Mouse (Mus musculus): ENCODE data around the gene Usp29. TPM values are rescaled to one million over a fixed set of nuclear protein-coding genes. Genes with fewer than 3 reads are reported as not detected.

Usp29 gene
- polyA plus RNA-seq, 1 experiment from 2014 or later = 9.3 TPM

GRCm38 (mm10) chr7:6849495-6849894 lies 119.1 kb downstream of the Usp29 start:
- peaks cover 10% of the 10 kb centered on the region for H3K4me1 ChIP-seq (ENCODE audit: control insufficient read depth, insufficient read depth, low read length)
- ATAC-seq (ENCODE audit: low FRiP score, low TSS enrichment) = peak; percentile 91
- H3K36me3 ChIP-seq (ENCODE audit: control insufficient read depth, insufficient read depth, low read length) = no peaks in the 10 kb centered on the region
- H3K27me3 ChIP-seq (ENCODE audit: control insufficient read depth, insufficient read depth, low read length) = no peaks in the 10 kb centered on the region
- 27% methylated on average over 3 of the region's 3 CpGs for WGBS
- no peak overlapping the region; the same call in 1 of the 2 replicates for H3K27ac ChIP-seq (ENCODE audit: low read depth, low read length)
- no peak overlapping the region for H3K4me2 ChIP-seq (replicated peaks; ENCODE audit: low read depth, low read length)
- no peaks in the 10 kb centered on the region for H3K9me3 ChIP-seq (ENCODE audit: control insufficient read depth, low read length)
- H3K4me3 ChIP-seq (ENCODE audit: low read length) = no peak overlapping the region
- no peak overlapping the region for H3K9ac ChIP-seq (ENCODE audit: low read depth, low read length)

GRCm38 (mm10) chr7:6850321-6850720 lies 119.9 kb downstream of the Usp29 start:
- no peak for ATAC-seq (ENCODE audit: low FRiP score, low TSS enrichment)
- 42% methylated on average over 3 of the region's 3 CpGs for WGBS

GRCm38 (mm10) chr7:6851256-6851655 lies 120.9 kb downstream of the Usp29 start:
- Histone ChIP-seq H3K36me3 (ENCODE audit: control insufficient read depth, insufficient read depth, low read length) (no peaks in the 10 kb centered on the region), H3K9me3 (ENCODE audit: control insufficient read depth, low read length) (no peaks in the 10 kb centered on the region), H3K27ac (ENCODE audit: low read depth, low read length) (peak overlapping the region; percentile 56), H3K9ac (ENCODE audit: low read depth, low read length) (no peak overlapping the region), H3K4me1 (ENCODE audit: control insufficient read depth, insufficient read depth, low read length) (peaks cover 14% of the 10 kb centered on the region), H3K27me3 (ENCODE audit: control insufficient read depth, insufficient read depth, low read length) (no peaks in the 10 kb centered on the region), H3K4me2 (replicated peaks; ENCODE audit: low read depth, low read length) (no peak overlapping the region), H3K4me3 (ENCODE audit: low read length) (no peak overlapping the region)
- no peak for ATAC-seq (ENCODE audit: low FRiP score, low TSS enrichment)
- WGBS = 77% methylated on average over 6 of the region's 6 CpGs

More at GRCm38 (mm10) chr7:6850321-6850720, 119.9 kb downstream of the Usp29 start:
- Histone ChIP-seq H3K9ac (ENCODE audit: low read depth, low read length) (no peak overlapping the region), H3K27ac (ENCODE audit: low read depth, low read length) (no peak overlapping the region), H3K4me3 (ENCODE audit: low read length) (no peak overlapping the region), H3K27me3 (ENCODE audit: control insufficient read depth, insufficient read depth, low read length) (no peaks in the 10 kb centered on the region), H3K4me1 (ENCODE audit: control insufficient read depth, insufficient read depth, low read length) (peaks cover 10% of the 10 kb centered on the region), H3K9me3 (ENCODE audit: control insufficient read depth, low read length) (no peaks in the 10 kb centered on the region), H3K4me2 (replicated peaks; ENCODE audit: low read depth, low read length) (no peak overlapping the region), H3K36me3 (ENCODE audit: control insufficient read depth, insufficient read depth, low read length) (no peaks in the 10 kb centered on the region)

GRCm38 (mm10) chr7:6851717-6852503 lies 121.5 kb downstream of the Usp29 start:
- no peaks in the 10 kb centered on the region for H3K36me3 ChIP-seq (ENCODE audit: control insufficient read depth, insufficient read depth, low read length)
- no peak overlapping the region for H3K4me2 ChIP-seq (replicated peaks; ENCODE audit: low read depth, low read length)
- no peaks in the 10 kb centered on the region for H3K9me3 ChIP-seq (ENCODE audit: control insufficient read depth, low read length)
- 22% methylated on average over 5 of the region's 5 CpGs for WGBS
- H3K4me3 ChIP-seq (ENCODE audit: low read length) = no peak overlapping the region
- peak; percentile 87 for ATAC-seq (ENCODE audit: low FRiP score, low TSS enrichment)
- H3K27me3 ChIP-seq (ENCODE audit: control insufficient read depth, insufficient read depth, low read length) = no peaks in the 10 kb centered on the region
- peaks cover 14% of the 10 kb centered on the region for H3K4me1 ChIP-seq (ENCODE audit: control insufficient read depth, insufficient read depth, low read length)
- no peak overlapping the region for H3K9ac ChIP-seq (ENCODE audit: low read depth, low read length)
- H3K27ac ChIP-seq (ENCODE audit: low read depth, low read length) = peak overlapping the region; percentile 56

- whole genome bisulfite sequencing = 29% methylated on average over 10 of the region's 10 CpGs
- H3K9me3 ChIP-seq (ENCODE audit: control insufficient read depth, low read length) = no peaks in the 10 kb centered on the region
- H3K4me2 ChIP-seq (replicated peaks; ENCODE audit: low read depth, low read length) = no peak overlapping the region
- H3K4me3 ChIP-seq (ENCODE audit: low read length) = no peak overlapping the region
- H3K27ac ChIP-seq (ENCODE audit: low read depth, low read length) = no peak overlapping the region
- peaks cover 39% of the 10 kb centered on the region for H3K4me1 ChIP-seq (ENCODE audit: control insufficient read depth, insufficient read depth, low read length)
- no peaks in the 10 kb centered on the region for H3K36me3 ChIP-seq (ENCODE audit: control insufficient read depth, insufficient read depth, low read length)
- ATAC-seq (ENCODE audit: low FRiP score, low TSS enrichment) = no peak
- no peak overlapping the region for H3K9ac ChIP-seq (ENCODE audit: low read depth, low read length)
- no peaks in the 10 kb centered on the region for H3K27me3 ChIP-seq (ENCODE audit: control insufficient read depth, insufficient read depth, low read length)
Observed at GRCm38 (mm10) chr7:6855613-6856405, 125.4 kb downstream of the Usp29 start.

GRCm38 (mm10) chr7:6858694-6859270 lies 128.4 kb downstream of the Usp29 start:
- no peak overlapping the region for H3K9ac ChIP-seq (ENCODE audit: low read depth, low read length)
- no peaks in the 10 kb centered on the region for H3K9me3 ChIP-seq (ENCODE audit: control insufficient read depth, low read length)
- no peaks in the 10 kb centered on the region for H3K36me3 ChIP-seq (ENCODE audit: control insufficient read depth, insufficient read depth, low read length)
- H3K4me1 ChIP-seq (ENCODE audit: control insufficient read depth, insufficient read depth, low read length) = peaks cover 40% of the 10 kb centered on the region
- H3K27me3 ChIP-seq (ENCODE audit: control insufficient read depth, insufficient read depth, low read length) = no peaks in the 10 kb centered on the region
- H3K4me2 ChIP-seq (replicated peaks; ENCODE audit: low read depth, low read length) = no peak overlapping the region
- peak; percentile 85 for ATAC-seq (ENCODE audit: low FRiP score, low TSS enrichment)
- 7% methylated on average over 5 of the region's 5 CpGs for WGBS
- H3K4me3 ChIP-seq (ENCODE audit: low read length) = no peak overlapping the region
- H3K27ac ChIP-seq (ENCODE audit: low read depth, low read length) = peak overlapping the region; percentile 86

- no peak overlapping the region for H3K4me2 ChIP-seq (replicated peaks; ENCODE audit: low read depth, low read length)
- H3K27ac ChIP-seq (ENCODE audit: low read depth, low read length) = 0 out of 2 replicates have a peak overlapping the region, but pooled peaks have one; percentile 37
- ATAC-seq (ENCODE audit: low FRiP score, low TSS enrichment) = peak; percentile 42; the same call in 1 of the 2 replicates
- peaks cover 39% of the 10 kb centered on the region for H3K4me1 ChIP-seq (ENCODE audit: control insufficient read depth, insufficient read depth, low read length)
- H3K27me3 ChIP-seq (ENCODE audit: control insufficient read depth, insufficient read depth, low read length) = no peaks in the 10 kb centered on the region
- WGBS = 16% methylated on average over 6 of the region's 6 CpGs
- H3K9ac ChIP-seq (ENCODE audit: low read depth, low read length) = no peak overlapping the region
- no peak overlapping the region for H3K4me3 ChIP-seq (ENCODE audit: low read length)
- H3K36me3 ChIP-seq (ENCODE audit: control insufficient read depth, insufficient read depth, low read length) = no peaks in the 10 kb centered on the region
- no peaks in the 10 kb centered on the region for H3K9me3 ChIP-seq (ENCODE audit: control insufficient read depth, low read length)
Observed at GRCm38 (mm10) chr7:6860689-6861088, 130.3 kb downstream of the Usp29 start.

GRCm38 (mm10) chr7:6866351-6866750 lies 136.0 kb downstream of the Usp29 start:
- Histone ChIP-seq H3K4me1 (ENCODE audit: control insufficient read depth, insufficient read depth, low read length) (peaks cover 8% of the 10 kb centered on the region; the same call in 1 of the 2 replicates), H3K36me3 (ENCODE audit: control insufficient read depth, insufficient read depth, low read length) (no peaks in the 10 kb centered on the region), H3K4me3 (ENCODE audit: low read length) (no peak overlapping the region), H3K9me3 (ENCODE audit: control insufficient read depth, low read length) (no peaks in the 10 kb centered on the region), H3K4me2 (replicated peaks; ENCODE audit: low read depth, low read length) (no peak overlapping the region), H3K9ac (ENCODE audit: low read depth, low read length) (no peak overlapping the region), H3K27me3 (ENCODE audit: control insufficient read depth, insufficient read depth, low read length) (no peaks in the 10 kb centered on the region), H3K27ac (ENCODE audit: low read depth, low read length) (no peak overlapping the region)
- no peak for ATAC-seq (ENCODE audit: low FRiP score, low TSS enrichment)
